Mouse (Mus musculus) stomach, embryonic 16.5 days (tissue): Measurements from ENCODE around the gene Tspo2. TPM values are rescaled to one million over a fixed set of nuclear protein-coding genes. Genes with fewer than 3 reads are reported as not detected.

Experiments used
- ATAC-seq: fragments of 200-750 bp; cut with Nextera tagmentation; 2 replicates; pipeline ENCODE4 v1.8.0; 2017; ENCODE audit warnings: moderate number of reproducible peaks, moderate TSS enrichment; ENCODE audit not compliant: insufficient read depth, low FRiP score
- H3K27ac ChIP-seq: fragments of 300-500 bp; sonication (generic); 2 replicates; pipeline ENCODE4 v1.5.1; 2014; ENCODE audit warnings: low read length
- H3K27me3 ChIP-seq: fragments of 300-500 bp; sonication (generic); 2 replicates; pipeline ENCODE4 v1.6.1; 2014; ENCODE audit warnings: low read length, control low read depth, mixed read lengths; ENCODE audit not compliant: control insufficient read depth, insufficient read depth
- H3K36me3 ChIP-seq: fragments of 300-500 bp; sonication (generic); 2 replicates; pipeline ENCODE4 v1.6.1; 2014; ENCODE audit warnings: low read length; ENCODE audit not compliant: control insufficient read depth, insufficient read depth
- H3K4me1 ChIP-seq: fragments of 300-500 bp; sonication (generic); 2 replicates; pipeline ENCODE4 v1.6.1; 2014; ENCODE audit warnings: low read length, control low read depth, mixed read lengths; ENCODE audit not compliant: control insufficient read depth, insufficient read depth
- H3K4me2 ChIP-seq: fragments of 300-500 bp; sonication (generic); 2 replicates; pipeline ENCODE4 v1.6.1; 2014; ENCODE audit warnings: low read depth, low read length, mixed read lengths
- H3K4me3 ChIP-seq: fragments of 300-500 bp; sonication (generic); replicated peaks from 2 replicates; pipeline ENCODE4 v1.5.1; 2014; ENCODE audit warnings: mild to moderate bottlenecking, low read length
- H3K9ac ChIP-seq: fragments of 300-500 bp; sonication (generic); 2 replicates; pipeline ENCODE4 v1.6.1; 2014; ENCODE audit warnings: low read length
- H3K9me3 ChIP-seq: fragments of 300-500 bp; sonication (generic); replicated peaks from 2 replicates; pipeline ENCODE4 v1.6.1; 2016; ENCODE audit warnings: low read length, control low read depth; ENCODE audit not compliant: control insufficient read depth
- WGBS: fragments of 180-500 bp; shearing (Covaris S2); extraction: QIAGEN DNeasy Blood & Tissue Kit; methylation state at CpG from one replicate; pipeline ENCODE4 v1.1.7; 2014; 5-methylcytosine and 5-hydroxymethylcytosine counted together
- polyA plus RNA-seq: library from polyadenylated mRNA; unstranded; fragments of >200 nt; fragmentation: Nextera tagmentation; extraction: Ambion mirVana; gene quantifications from 2 replicates; pipeline ENCODE4 v1.2.1, GENCODE M21; 2015

Gene Tspo2
- polyA plus RNA-seq, 1 experiment from 2014 or later: 8.5 TPM

- peak overlapping the region; percentile 42; the same call in 1 of the 2 replicates for H3K4me2 ChIP-seq
- peak overlapping the region; percentile 38 for H3K27ac ChIP-seq
- WGBS: 66% methylated on average over 2 of the region's 2 CpGs
- peaks cover 4% of the 10 kb centered on the region; the same call in 1 of the 2 replicates for H3K4me1 ChIP-seq
- no peaks in the 10 kb centered on the region for H3K27me3 ChIP-seq
- ATAC-seq: peak; percentile 29; the same call in 1 of the 2 replicates
- peak overlapping the region; percentile 30 for H3K4me3 ChIP-seq
- peak overlapping the region; percentile 11; the same call in 1 of the 2 replicates for H3K9ac ChIP-seq
- H3K9me3 ChIP-seq: no peaks in the 10 kb centered on the region
- H3K36me3 ChIP-seq: no peaks in the 10 kb centered on the region
Measured at GRCm38 (mm10) chr17:48455955-48456354, 4.6 kb upstream of the Tspo2 start.

GRCm38 (mm10) chr17:48454688-48455087 is 3.4 kb upstream of the Tspo2 start, which contains the start of gene Unc5cl:
Unc5cl (plus strand) TSS chr17:48454901.
- 48% methylated on average over 11 of the region's 11 CpGs for WGBS

GRCm38 (mm10) chr17:48454190-48454589 is 2.9 kb upstream of the Tspo2 start:
- Histone ChIP-seq H3K9me3 (no peaks in the 10 kb centered on the region), H3K9ac (peak overlapping the region; percentile 55; the same call in 1 of the 2 replicates), H3K4me2 (peak overlapping the region; percentile 42), H3K4me3 (peak overlapping the region; percentile 30), H3K27ac (peak overlapping the region; percentile 46), H3K4me1 (peaks cover 4% of the 10 kb centered on the region; the same call in 1 of the 2 replicates), H3K27me3 (no peaks in the 10 kb centered on the region), H3K36me3 (no peaks in the 10 kb centered on the region)
- WGBS: 49% methylated on average over 7 of the region's 7 CpGs
- ATAC-seq: no peak

More at GRCm38 (mm10) chr17:48454688-48455087, 3.4 kb upstream of the Tspo2 start, which contains the start of gene Unc5cl:
- H3K4me3 ChIP-seq: peak within 1 kb of the TSS; percentile 30
- no peaks in the 10 kb centered on the region for H3K36me3 ChIP-seq
- no peaks in the 10 kb centered on the region for H3K27me3 ChIP-seq
- H3K4me2 ChIP-seq: peak within 1 kb of the TSS; percentile 42
- H3K9me3 ChIP-seq: no peaks in the 10 kb centered on the region
- H3K27ac ChIP-seq: peak within 1 kb of the TSS; percentile 47
- peak within 1 kb of the TSS; percentile 55 for H3K9ac ChIP-seq
- peak; percentile 63 for ATAC-seq
- H3K4me1 ChIP-seq: peaks cover 4% of the 10 kb centered on the region; the same call in 1 of the 2 replicates

GRCm38 (mm10) chr17:48453489-48453888 is 2.2 kb upstream of the Tspo2 start:
- Histone ChIP-seq H3K4me1 (peaks cover 4% of the 10 kb centered on the region; the same call in 1 of the 2 replicates), H3K36me3 (no peaks in the 10 kb centered on the region), H3K9me3 (no peaks in the 10 kb centered on the region), H3K27me3 (no peaks in the 10 kb centered on the region), H3K27ac (no peak overlapping the region), H3K4me3 (no peak overlapping the region), H3K9ac (no peak overlapping the region), H3K4me2 (no peak overlapping the region)
- no peak for ATAC-seq
- WGBS: 76% methylated on average over 7 of the region's 7 CpGs

- Histone ChIP-seq H3K9ac (0 out of 2 replicates have a peak overlapping the region, but pooled peaks have one; percentile 7), H3K27me3 (no peaks in the 10 kb centered on the region), H3K4me3 (no peak overlapping the region), H3K36me3 (no peaks in the 10 kb centered on the region), H3K4me2 (no peak overlapping the region), H3K27ac (peak overlapping the region; percentile 22; the same call in 1 of the 2 replicates), H3K9me3 (no peaks in the 10 kb centered on the region), H3K4me1 (peaks cover 4% of the 10 kb centered on the region; the same call in 1 of the 2 replicates)
- no peak for ATAC-seq
- WGBS: 61% methylated on average over 9 of the region's 9 CpGs
Measured at GRCm38 (mm10) chr17:48451753-48452444, 577 bp upstream of the Tspo2 start.

- Histone ChIP-seq H3K9ac (no peak overlapping the region), H3K4me1 (peaks cover 4% of the 10 kb centered on the region; the same call in 1 of the 2 replicates), H3K36me3 (no peaks in the 10 kb centered on the region), H3K9me3 (no peaks in the 10 kb centered on the region), H3K4me3 (no peak overlapping the region), H3K27ac (no peak overlapping the region), H3K4me2 (no peak overlapping the region), H3K27me3 (no peaks in the 10 kb centered on the region)
- WGBS: 80% methylated on average over 13 of the region's 13 CpGs
- no peak; the same call in 1 of the 2 replicates for ATAC-seq
Measured at GRCm38 (mm10) chr17:48450666-48451352, 513 bp downstream of the Tspo2 start.

- Histone ChIP-seq H3K27me3 (no peaks in the 10 kb centered on the region), H3K36me3 (no peaks in the 10 kb centered on the region), H3K4me1 (peaks cover 4% of the 10 kb centered on the region; the same call in 1 of the 2 replicates), H3K4me3 (no peak overlapping the region), H3K27ac (no peak overlapping the region), H3K9ac (no peak overlapping the region), H3K4me2 (no peak overlapping the region), H3K9me3 (no peaks in the 10 kb centered on the region)
- WGBS: 72% methylated on average over 8 of the region's 8 CpGs
- no peak for ATAC-seq
Measured at GRCm38 (mm10) chr17:48447675-48448074, 3.6 kb downstream of the Tspo2 start.

- no peaks in the 10 kb centered on the region for H3K4me1 ChIP-seq
- no peak overlapping the region for H3K4me2 ChIP-seq
- no peak overlapping the region for H3K9ac ChIP-seq
- no peaks in the 10 kb centered on the region for H3K36me3 ChIP-seq
- no peak for ATAC-seq
- no peak overlapping the region for H3K27ac ChIP-seq
- H3K27me3 ChIP-seq: no peaks in the 10 kb centered on the region
- no peaks in the 10 kb centered on the region for H3K9me3 ChIP-seq
- H3K4me3 ChIP-seq: no peak overlapping the region
- 71% methylated on average over 16 of the region's 16 CpGs for WGBS
Measured at GRCm38 (mm10) chr17:48443542-48444145, 7.7 kb downstream of the Tspo2 start.
